Mouse (Mus musculus) right cerebral cortex, postnatal 10 days (tissue): Measurements from ENCODE around the gene Hoxd4.

Source experiments
- DNase-seq, 2 experiments: peaks; one replicate each; pipeline ENCODE4 v3.0.0; 2021; ENCODE audit warnings: low spot score in 2 of 2

Gene Hoxd4

DNA sequence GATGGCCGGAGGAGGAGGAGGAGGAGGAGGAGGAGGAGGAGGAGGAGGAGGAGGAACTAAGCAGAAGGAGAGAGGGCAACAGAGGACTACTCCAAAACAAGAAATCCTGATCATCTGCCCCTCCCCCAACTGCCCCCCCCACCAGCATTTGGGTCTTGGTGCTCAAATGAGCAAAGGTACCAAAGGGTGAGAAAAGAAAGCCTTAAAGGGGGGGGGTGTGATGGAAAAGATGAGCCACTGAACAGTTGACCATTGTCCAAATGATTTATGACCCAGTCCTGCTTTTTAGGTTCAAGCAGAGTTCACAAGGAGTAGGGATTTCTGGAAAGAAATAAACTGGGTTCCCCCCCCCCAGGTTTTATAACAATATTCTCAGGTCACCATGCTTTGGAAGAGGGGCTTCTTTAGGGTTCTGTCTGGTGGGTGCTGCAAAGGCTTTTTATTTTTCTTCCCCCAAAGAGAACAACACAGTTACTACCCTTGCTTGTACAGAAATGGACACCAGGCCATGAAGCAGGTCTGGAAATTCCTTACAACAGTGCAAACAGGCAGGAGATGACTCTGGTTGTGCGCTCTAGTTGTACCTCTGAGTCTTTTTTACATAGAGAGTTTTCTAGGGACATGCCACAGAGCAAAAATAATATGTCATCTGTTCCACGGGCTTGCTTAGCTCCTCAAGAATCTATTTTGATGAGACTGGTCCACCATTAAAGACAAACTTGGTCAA is 29.7 kb downstream of the Hoxd4 start:
- no peak for DNase-seq

DNA sequence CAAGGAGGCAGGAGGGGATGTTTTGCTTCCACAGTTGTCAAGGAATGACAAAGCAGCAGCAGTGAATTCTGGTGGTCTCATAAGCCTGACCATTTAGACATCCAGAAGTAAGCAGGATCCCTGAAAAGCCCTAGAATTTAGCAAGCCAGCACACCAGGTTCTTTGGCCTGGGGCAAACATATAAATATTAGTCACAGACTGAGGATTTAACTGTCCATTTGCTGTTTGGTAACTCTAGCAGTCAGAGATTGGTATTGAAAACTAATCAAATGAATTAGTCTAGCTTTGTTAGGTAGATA is 30.2 kb downstream of the Hoxd4 start:
- no peak for DNase-seq

DNA sequence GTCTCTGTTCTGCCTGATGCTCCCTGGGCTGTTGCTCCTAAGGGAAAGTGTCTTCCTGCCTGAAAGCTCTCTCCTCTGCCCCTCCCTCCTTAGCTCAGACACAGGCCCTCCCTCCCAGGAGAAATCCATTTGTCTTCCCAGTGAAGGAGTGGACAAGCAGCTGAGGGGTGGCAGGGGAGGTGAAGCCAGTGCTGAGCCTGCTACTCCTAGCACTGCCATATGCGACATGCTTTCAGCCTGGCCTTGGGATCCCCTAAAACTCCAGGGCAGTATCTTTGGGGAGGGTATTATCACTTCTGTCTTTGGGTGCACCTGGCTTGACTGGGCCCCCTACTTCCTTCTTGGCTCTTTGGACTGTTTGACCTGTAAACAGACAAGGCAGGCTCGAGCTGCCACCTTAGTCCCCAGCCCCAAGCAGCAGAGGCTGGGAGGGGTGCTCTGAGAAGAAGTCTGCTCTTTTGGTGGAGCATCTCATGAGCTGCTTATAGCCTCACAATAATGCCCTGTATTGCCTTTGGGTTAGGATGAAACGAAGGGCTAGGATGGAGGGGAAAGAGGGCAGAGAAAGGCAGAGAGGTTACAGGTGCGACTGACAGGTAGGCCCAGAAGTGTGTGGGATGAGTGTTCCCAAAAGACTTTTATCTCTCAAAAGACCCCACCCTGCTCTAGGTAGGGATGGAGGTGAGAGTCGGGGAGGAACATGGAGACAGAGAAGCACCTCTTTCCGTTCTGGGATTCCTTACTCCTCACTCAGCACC is 34.0 kb downstream of the Hoxd4 start:
- DNase-seq = no peak

DNA sequence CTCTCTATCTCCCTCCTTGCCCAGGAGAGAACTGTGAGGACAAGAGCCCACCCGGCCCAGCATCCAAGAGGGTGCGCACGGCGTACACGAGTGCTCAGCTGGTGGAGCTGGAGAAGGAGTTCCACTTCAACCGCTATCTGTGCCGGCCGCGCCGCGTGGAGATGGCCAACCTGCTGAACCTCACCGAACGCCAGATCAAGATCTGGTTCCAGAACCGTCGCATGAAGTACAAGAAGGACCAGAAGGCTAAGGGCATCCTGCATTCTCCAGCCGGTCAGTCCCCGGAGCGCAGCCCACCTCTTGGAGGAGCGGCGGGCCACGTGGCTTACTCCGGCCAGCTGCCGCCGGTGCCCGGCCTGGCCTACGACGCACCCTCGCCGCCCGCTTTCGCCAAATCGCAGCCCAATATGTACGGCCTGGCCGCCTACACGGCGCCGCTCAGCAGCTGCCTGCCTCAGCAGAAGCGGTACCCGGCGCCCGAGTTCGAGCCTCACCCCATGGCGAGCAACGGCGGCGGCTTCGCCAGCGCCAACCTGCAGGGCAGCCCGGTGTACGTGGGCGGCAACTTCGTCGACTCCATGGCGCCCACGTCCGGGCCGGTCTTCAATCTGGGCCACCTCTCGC is 34.7 kb downstream of the Hoxd4 start:
- no peak for DNase-seq

DNA sequence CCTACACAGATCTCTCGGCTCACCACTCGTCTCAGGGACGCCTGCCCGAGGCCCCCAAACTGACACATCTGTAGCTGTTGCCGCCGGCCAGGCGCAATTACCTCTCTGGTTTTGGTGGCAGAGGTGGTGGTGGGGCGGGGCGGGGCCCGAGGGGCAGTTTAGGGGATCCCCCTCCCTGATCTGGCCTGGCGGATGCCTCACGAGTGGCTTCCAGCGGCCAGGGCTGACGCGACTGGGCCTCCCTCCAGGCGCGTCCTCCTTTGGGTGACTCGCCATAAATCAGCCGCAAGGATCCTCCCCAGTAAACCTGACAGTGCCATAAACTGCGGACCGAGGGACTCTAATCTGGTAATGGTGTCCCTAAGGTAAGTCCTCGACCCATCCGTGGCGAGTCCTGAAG is 35.3 kb downstream of the Hoxd4 start:
- no peak for DNase-seq

DNA sequence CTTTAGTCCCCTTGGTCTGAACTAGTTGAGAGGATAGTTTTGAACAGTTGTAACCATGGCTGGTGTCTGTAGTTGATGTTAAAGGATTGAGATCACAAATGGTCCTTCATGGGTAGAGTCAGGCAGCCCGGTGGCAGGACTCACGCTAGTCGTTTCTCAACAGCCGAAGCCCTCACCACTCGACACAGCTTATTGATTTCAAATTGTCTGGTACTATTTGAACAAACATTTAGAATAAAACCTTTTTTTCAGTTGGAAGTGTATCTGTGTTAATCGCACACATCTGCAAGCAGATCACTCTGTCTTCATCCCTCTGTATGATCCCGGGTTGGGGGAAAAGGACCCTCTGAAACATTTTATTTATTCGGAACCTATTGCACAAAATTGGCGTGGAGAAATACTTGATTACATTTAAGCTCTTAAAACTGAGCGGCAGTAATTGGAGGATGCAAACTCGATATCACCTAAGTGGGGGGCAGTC is 36.0 kb downstream of the Hoxd4 start:
- DNase-seq = no peak

DNA sequence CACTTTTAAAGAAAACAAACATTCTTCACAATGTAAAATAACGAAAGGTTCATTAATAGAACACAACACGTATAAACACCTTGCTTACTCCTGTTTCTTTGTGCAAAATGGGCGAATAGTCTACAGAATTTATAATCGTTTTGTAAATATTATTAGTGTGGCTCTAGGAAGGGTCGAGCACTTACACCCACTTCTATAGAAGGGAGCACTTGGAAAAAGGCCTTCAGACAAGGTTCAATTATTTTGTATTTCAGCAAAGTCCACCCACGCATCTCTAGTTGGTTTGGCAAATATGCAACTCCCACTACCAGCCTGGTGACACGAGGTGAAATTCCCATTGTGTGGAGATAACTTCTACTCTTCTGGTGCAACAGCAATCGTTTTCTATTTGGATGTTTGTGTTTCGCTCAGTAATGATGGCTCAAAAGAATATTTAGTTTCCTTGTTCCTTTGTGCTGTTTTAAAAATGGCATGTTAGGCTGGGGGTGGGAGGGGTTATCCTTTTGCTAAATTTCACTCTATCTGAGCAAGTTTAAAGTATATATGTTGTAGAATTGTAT is 36.8 kb downstream of the Hoxd4 start:
- DNase-seq = no peak

DNA sequence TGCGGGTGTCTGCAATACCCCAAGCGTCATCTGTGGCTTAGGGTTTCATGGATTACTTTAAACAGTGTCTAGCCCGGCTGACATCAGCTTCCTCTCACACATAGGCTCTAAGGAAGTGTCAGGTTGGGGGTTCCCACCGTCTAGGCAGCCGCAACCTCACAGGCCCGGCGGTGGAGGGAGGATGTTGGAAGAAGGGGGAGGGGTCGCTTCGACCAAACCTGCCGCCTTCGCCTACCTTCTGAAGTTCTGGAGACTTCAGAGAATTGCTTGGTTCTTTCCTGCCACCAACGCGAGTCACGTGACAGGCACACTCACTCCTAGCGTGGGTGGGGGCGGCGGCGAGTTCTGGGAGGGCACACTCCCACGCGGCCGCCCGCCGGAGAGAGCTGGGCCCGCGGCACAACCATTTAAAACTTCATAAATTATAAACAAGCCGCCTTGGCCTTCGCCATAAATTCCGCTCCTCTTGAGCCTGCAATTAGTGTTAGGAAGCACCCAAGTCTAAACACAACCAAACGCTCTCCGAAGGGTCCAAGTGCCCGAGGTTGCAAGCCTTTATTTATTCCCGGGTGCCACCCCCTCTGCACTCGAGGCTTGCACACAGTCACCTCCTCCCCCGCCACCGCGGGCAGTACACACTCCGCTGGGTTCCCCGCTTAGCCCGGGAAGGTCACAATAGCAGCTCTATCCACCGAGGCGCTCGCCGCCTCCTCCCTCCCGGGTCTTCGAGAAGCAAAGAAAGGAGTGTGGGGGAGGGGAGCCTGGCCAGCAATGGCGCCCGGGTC is 37.8 kb downstream of the Hoxd4 start:
- no peak for DNase-seq

DNA sequence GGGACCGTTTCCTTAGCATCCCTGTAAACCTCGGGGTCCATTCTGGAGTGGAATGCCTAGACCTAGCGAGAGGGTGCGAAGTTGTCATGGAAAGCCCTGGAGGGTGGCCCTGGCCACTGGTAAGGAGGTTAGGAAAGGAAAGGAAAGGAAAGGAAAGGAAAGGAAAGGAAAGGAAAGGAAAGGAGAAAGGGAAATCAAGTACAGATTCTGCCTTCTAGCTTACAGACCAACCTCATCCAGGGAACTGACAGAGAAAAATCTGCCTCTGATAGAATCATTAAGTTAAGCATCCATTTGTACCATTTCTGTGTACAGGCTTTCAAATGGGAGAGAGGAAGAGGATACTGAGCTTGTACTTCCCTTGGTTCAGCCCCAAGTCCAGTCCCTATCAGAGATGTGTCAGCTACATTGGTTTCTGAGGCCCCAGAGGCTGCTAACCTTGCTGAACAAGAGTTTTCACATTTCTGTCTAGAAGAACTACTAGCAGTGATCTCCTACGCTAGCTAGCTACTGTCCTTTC is 39.1 kb downstream of the Hoxd4 start:
- DNase-seq = no peak

DNA sequence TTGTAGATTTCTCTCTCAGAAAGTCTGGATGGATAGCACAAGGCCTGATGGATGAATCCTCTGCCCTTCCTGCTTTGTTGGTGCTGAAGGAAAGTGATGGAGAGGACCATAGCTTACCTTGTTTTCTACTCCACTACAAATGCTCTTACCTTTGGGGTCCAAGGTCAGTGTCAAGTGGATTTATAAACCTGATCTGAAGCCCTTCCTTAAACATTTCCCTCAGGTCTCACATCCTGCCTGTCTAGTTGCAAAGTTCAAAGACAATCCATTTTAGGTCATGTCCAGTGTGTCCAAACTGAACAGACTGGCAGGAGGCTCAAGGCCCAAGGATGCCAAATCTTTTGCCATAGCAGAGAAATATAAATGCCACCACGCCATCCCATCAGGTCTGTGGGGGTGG is 40.1 kb downstream of the Hoxd4 start:
- no peak for DNase-seq

DNA sequence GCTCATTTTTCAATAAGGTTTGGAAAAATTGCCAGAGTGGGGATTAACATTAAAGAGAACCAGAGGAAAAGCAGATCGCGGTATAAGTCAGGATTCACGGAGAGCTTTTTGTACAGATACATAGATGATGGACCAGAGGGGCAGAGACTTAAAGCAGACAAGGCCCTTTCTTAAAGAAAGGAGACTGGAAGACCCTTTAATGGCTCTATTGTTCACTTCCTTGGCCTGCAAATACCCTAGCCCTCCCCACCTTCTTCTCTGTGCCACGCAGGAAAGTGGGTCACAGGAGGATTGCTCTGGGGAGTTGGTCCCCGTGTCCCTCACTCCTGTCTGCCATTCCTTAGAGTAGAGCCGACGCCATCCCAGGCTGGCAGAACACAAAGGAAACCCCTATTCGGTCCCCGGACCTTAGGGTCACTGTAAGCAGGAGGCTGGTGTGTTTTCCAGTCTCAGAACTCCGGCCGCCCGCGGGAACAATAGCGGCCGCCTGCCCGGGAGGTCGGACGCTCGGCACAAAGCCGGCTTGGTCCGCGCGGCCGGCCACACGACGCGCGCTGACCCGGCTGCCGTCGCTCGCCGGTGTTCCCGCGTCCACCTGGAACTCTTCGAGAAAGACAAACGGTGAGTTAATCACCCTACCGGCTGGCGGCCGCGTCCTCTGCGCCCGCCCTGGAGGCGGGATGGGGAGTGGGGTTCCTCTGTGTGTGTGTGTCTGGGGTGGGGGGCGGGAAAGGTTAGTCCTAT is 40.9 kb downstream of the Hoxd4 start:
- no peak for DNase-seq

DNA sequence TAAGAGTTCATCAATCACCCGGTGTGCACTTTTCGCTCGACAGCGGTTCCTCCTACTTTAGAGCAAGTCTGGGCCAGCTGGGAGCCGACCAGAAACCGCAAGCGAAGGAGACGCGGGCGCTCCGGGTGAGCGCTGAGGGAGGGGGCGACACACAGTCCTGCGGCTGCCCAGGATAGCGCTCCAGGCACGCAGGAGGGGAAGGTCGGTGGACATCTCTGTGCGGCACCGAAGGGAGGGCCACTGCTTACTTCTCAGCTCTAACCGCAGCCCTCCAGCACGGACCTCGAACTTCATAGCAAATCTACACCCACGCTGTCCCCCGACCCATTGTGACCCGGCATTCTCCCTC is 41.4 kb downstream of the Hoxd4 start:
- DNase-seq = no peak

DNA sequence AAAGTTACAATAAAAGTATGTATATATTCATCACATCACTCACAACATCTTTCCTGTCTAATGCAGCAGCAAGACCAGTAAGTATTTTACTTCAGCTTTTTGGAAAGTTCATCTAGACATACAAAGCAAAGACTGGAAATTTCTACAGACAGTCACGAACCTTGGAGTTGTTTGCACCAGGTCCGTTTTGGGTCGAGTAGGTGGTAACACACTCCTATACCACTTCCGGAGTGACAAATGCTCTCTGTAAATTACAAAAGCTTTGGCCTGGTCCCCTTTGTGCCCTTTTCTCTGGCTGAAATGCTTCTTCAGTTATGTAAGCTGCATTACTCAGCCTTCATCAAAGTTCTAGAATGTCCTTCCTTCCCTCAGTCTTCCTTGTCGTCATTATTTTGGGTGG is 42.0 kb downstream of the Hoxd4 start:
- DNase-seq = no peak

DNA sequence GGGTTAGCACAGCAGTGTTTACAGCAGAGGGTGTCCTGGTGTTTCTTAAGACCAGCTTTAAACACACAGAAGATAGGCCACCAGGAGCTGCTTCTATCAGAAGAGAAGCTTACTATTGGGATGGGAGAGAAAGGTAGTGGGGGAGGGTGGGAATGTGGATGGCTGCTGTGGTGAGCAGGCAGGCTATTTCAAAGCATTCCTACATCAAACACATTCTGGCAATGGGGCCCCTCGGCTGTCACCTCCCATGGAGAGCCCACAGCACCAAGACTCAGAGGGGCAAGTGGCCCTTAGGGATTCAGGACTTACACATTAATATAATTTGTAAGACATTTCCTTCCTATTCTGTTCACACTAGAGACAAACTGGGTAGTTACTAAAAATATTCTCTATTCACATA is 48.4 kb downstream of the Hoxd4 start:
- DNase-seq = no peak

DNA sequence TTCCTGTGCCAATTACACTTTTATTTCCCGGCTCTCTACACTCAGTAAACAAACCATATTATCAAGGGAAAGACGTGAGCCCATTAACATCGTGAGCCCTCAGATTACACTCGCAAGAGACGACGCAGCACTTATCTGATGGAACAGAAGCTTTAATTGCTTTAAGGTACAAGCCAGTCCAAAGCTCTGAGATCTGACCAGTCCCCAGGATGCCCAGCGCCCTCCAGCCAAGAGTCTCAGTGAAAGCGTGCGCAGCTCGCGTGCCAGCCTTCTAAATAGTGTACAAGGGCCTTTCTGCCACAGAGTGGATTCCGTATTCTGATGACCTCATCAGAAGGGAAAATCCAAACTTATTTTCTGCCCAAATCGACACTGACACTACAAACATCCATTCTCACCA is 50.2 kb downstream of the Hoxd4 start:
- DNase-seq = no peak

DNA sequence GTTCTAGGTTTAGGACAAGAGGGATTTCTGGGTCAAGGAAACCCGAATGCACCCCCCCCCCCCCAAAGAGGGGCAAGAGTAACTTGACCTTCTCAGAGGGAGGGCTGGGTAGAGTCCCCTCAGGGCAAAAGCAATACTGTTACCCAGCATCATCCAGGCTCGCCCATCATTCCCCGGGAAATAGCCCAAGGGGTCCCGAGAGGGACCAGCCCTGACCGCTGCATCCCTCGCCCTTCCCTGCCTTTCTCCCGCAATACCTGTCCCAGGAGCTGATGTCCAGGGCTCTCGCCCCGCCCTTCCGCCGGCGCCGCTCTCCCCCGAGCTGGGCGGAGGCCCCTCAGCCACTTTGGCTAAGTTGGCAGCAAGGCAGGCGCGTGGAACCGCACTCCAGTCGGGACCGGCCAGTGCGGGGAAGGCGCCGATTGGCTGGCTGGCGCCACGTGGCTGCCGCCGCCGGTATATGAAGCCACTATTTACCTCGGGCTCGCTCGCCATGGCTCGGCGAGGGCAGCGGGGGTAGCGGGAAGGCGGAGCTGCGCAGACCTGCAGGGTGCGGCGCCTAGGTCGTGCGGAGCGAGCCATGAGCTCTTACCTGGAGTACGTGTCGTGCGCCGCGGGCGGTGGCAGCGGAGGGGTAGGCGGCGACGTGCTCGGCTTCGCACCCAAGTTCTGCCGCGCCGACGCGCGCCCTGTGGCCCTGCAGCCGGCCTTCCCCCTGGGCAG is 51.0 kb downstream of the Hoxd4 start, which contains the start of gene Hoxd1:
Hoxd1 (plus strand) TSS at position 459 of the 723 bp plus-strand sequence.
- DNase-seq = no peak

DNA sequence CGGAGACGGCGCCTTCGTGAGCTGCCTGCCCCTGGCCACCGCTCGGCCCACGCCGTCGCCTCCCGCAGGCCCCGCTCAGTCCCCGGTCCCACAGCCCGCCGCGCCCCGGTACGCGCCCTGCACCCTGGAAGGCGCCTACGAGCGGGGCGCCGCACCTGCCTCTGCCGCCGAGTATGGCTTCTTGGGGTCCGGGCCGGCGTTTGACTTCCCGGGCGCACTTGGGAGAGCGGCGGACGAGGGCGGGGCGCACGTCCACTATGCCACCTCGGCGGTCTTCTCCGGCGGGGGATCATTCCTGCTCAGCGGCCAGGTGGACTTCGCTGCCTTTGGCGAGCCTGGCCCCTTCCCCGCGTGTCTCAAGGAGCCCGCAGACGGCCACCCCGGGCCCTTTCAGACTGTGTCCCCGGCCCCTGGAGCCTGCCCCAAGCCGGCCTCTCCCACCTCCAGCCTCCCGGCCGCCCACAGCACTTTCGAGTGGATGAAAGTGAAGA is 51.6 kb downstream of the Hoxd4 start:
- DNase-seq = no peak

DNA sequence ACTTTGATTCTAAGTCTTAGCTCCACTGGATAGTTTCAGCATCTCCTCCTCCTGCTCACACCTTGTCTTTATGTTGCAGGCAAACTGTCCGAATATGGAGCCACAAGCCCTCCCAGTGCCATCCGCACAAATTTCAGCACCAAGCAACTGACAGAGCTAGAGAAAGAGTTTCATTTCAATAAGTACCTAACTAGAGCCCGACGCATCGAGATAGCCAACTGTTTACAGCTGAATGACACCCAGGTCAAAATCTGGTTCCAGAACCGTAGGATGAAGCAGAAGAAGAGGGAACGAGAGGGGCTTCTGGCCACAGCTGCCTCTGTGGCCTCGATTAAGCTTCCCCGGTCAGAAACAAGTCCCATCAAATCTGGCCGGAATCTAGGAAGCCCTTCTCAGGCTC is 52.2 kb downstream of the Hoxd4 start:
- no peak for DNase-seq

DNA sequence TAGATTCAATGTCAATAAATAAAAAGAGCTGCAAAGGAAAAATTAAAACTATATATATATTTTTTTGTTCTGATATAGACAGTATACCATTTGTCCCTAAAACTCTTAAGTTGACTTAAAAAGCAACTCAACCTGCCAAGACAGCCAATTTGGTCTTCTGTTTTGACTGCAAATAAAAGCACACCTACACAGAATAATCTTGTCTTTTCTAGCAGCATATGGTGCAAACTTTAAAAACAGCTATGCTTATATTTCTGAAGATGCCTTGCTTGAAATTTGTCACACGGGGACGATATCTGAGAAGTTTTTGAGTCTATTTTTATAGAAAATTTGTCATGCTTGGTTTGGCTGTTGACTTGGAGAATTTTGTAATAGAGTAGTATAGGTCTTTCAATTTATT is 62.6 kb downstream of the Hoxd4 start:
- no peak for DNase-seq
